In genomic region chr2:165271326-165271725, GRCm38 (mm10) we compare ENCODE assay signal across 16 mouse cellular contexts. TPM values are rescaled to one million over a fixed set of nuclear protein-coding genes. Genes with fewer than 3 reads are reported as not detected.
DNase-seq lines count a peak whose midpoint lies in the region; ATAC-seq and TF ChIP-seq lines count a peak whose summit lies in the region.
"Had no signal": no experiment of that assay in that cellular context is flagged by ENCODE, and none has a peak within 500 bp of the region (broad histone marks: within the 10 kb centered on the region; RNA-seq: fewer than 3 reads in every experiment).

No protein-coding gene starts in this region.

- H3K4me2 ChIP-seq in embryonic facial prominence, embryonic 12.5 days (replicated peaks): no peak overlapping the region
- peak overlapping the region; percentile 38; the same call in 1 of the 2 replicates for H3K4me2 ChIP-seq in heart, embryonic 14.5 days (ENCODE audit: low read length)
- H3K4me2 ChIP-seq in midbrain, embryonic 14.5 days (ENCODE audit: low read length): no peak overlapping the region
- H3K4me2 ChIP-seq: limb, embryonic 15.5 days had no signal

- H3K36me3 ChIP-seq in embryonic facial prominence, embryonic 12.5 days: no peaks in the 10 kb centered on the region
- no peaks in the 10 kb centered on the region for H3K36me3 ChIP-seq in embryonic facial prominence, embryonic 10.5 days (replicated peaks)
- peaks cover under 1% of the 10 kb centered on the region; the same call in 1 of the 2 replicates for H3K36me3 ChIP-seq in heart, embryonic 14.5 days (ENCODE audit: control insufficient read depth, insufficient read depth, low read length)
- H3K36me3 ChIP-seq in midbrain, embryonic 14.5 days (ENCODE audit: control insufficient read depth, insufficient read depth, low read length): no peaks in the 10 kb centered on the region

- peak overlapping the region; percentile 21; the same call in 1 of the 2 replicates for H3K9ac ChIP-seq in embryonic facial prominence, embryonic 12.5 days
- no peak overlapping the region for H3K9ac ChIP-seq in heart, embryonic 14.5 days (ENCODE audit: low read length)
- peak overlapping the region; percentile 17; the same call in 1 of the 2 replicates for H3K9ac ChIP-seq in midbrain, embryonic 14.5 days (replicated peaks; ENCODE audit: low read length)
- H3K9ac ChIP-seq: limb, embryonic 15.5 days had no signal

- no peak for DNase-seq in embryonic facial prominence, embryonic 10.5 days (ENCODE audit: low spot score)
- no peak for DNase-seq in heart, postnatal 36 days
- peak; percentile 70 for DNase-seq in brain, embryonic 14.5 days (ENCODE audit: low read depth)
- DNase-seq in midbrain, embryonic 14.5 days: peak; percentile 67
- no peak for DNase-seq in liver
- DNase-seq in thymus, postnatal 10 days (ENCODE audit: low spot score in 2 of 2): no peak
- DNase-seq: cerebellum, adult 9-10 months; gastrocnemius, postnatal 36 days; kidney, adult 8-10 months; kidney, postnatal 4 days; lung, adult 18-20 months; lung, postnatal 36 days had no signal

- ATAC-seq in embryonic facial prominence, embryonic 12.5 days (ENCODE audit: insufficient number of reproducible peaks, insufficient read depth, low FRiP score, low TSS enrichment): no peak
- no peak for ATAC-seq in heart, embryonic 14.5 days (ENCODE audit: insufficient number of reproducible peaks, insufficient read depth, low FRiP score, low read depth)
- no peak for ATAC-seq in midbrain, embryonic 14.5 days (ENCODE audit: low FRiP score, low TSS enrichment)

- peaks cover 16% of the 10 kb centered on the region for H3K4me1 ChIP-seq in embryonic facial prominence, embryonic 12.5 days
- peaks cover 54% of the 10 kb centered on the region for H3K4me1 ChIP-seq in embryonic facial prominence, embryonic 10.5 days
- peaks cover 14 to 15% of the 10 kb centered on the region in 2 experiments for H3K4me1 ChIP-seq in heart, embryonic 14.5 days (ENCODE audit: control insufficient read depth in 2 of 2, insufficient read depth in 2 of 2, low read length in 2 of 2)
- peaks cover 57% of the 10 kb centered on the region for H3K4me1 ChIP-seq in midbrain, embryonic 14.5 days (ENCODE audit: control insufficient read depth, insufficient read depth, low read length)

- H3K27ac ChIP-seq in embryonic facial prominence, embryonic 12.5 days: no peak overlapping the region
- no peak overlapping the region for H3K27ac ChIP-seq in embryonic facial prominence, embryonic 10.5 days (replicated peaks)
- H3K27ac ChIP-seq in heart, embryonic 14.5 days (replicated peaks in 1 of 2; ENCODE audit: control insufficient read depth in 1 of 2, insufficient read depth in 1 of 2, low read depth in 2 of 2, low read length in 2 of 2): no peak overlapping the region
- peak overlapping the region; percentile 38 for H3K27ac ChIP-seq in midbrain, embryonic 14.5 days (replicated peaks; ENCODE audit: low read depth, low read length)
- H3K27ac ChIP-seq: limb, embryonic 15.5 days had no signal

- TF ChIP-seq POLR2A in brain, embryonic 14.5 days (IDR thresholded peaks at IDR 0.05; ENCODE audit: borderline replicate concordance, extremely low read depth, insufficient read depth, insufficient read length, poor library complexity, severe bottlenecking): no peak

- peaks cover 9% of the 10 kb centered on the region for H3K27me3 ChIP-seq in embryonic facial prominence, embryonic 12.5 days
- peaks cover 40% of the 10 kb centered on the region for H3K27me3 ChIP-seq in embryonic facial prominence, embryonic 10.5 days (replicated peaks; ENCODE audit: low read depth, poor library complexity, severe bottlenecking)
- peaks cover 14% of the 10 kb centered on the region; the same call in 1 of the 2 replicates for H3K27me3 ChIP-seq in heart, embryonic 14.5 days (ENCODE audit: control insufficient read depth, insufficient read depth, low read length)
- H3K27me3 ChIP-seq in midbrain, embryonic 14.5 days (ENCODE audit: control insufficient read depth, insufficient read depth, low read length): no peaks in the 10 kb centered on the region

- H3K9me3 ChIP-seq in embryonic facial prominence, embryonic 12.5 days: no peaks in the 10 kb centered on the region
- no peaks in the 10 kb centered on the region for H3K9me3 ChIP-seq in embryonic facial prominence, embryonic 10.5 days
- no peaks in the 10 kb centered on the region for H3K9me3 ChIP-seq in heart, embryonic 14.5 days (ENCODE audit: control insufficient read depth, low read length)
- no peaks in the 10 kb centered on the region for H3K9me3 ChIP-seq in midbrain, embryonic 14.5 days (ENCODE audit: control insufficient read depth, low read length)
- H3K9me3 ChIP-seq: limb, embryonic 15.5 days had no signal

- no peak overlapping the region for H3K4me3 ChIP-seq in embryonic facial prominence, embryonic 12.5 days
- no peak overlapping the region for H3K4me3 ChIP-seq in embryonic facial prominence, embryonic 10.5 days
- no peak overlapping the region for H3K4me3 ChIP-seq in heart, embryonic 14.5 days (ENCODE audit: control insufficient read depth in 1 of 2, insufficient read depth in 1 of 2, low read depth in 1 of 2, low read length in 2 of 2)
- no peak overlapping the region for H3K4me3 ChIP-seq in midbrain, embryonic 14.5 days (replicated peaks; ENCODE audit: low read depth, low read length)
- H3K4me3 ChIP-seq: limb, embryonic 15.5 days had no signal

- TF ChIP-seq CTCF in brain, embryonic 14.5 days (IDR thresholded peaks at IDR 0.05; ENCODE audit: borderline replicate concordance, extremely low read depth, insufficient read depth, insufficient read length): no peak

- 18% methylated on average over 8 of the region's 8 CpGs for WGBS in embryonic facial prominence, embryonic 12.5 days
- 21% methylated on average over 8 of the region's 8 CpGs for WGBS in embryonic facial prominence, embryonic 10.5 days
- WGBS in heart, embryonic 14.5 days: 9% methylated on average over 8 of the region's 8 CpGs
- 4% methylated on average over 8 of the region's 8 CpGs for WGBS in midbrain, embryonic 14.5 days

- intact Hi-C loops in heart, postnatal 36 days (cut with DNase I): no loop called here

RNA-seq across cellular contexts. Expression of gene Slc35c2, which starts 16.3 kb away (rescaled TPM):
- 52.8 and 57.0 TPM in 2 replicates for polyA plus RNA-seq in embryonic facial prominence, embryonic 12.5 days (2016; fragmentation: Nextera tagmentation; extraction: Ambion mirVana)
- 59.2 and 64.6 TPM in 2 replicates for polyA plus RNA-seq in embryonic facial prominence, embryonic 10.5 days (2016; fragmentation: Nextera tagmentation; extraction: Ambion mirVana)
- polyA plus RNA-seq in heart, embryonic 14.5 days (2014; fragmentation: Nextera tagmentation; extraction: Ambion mirVana): 34.0 and 38.0 TPM in 2 replicates
- 10 to 100 TPM; 17.2 to 18.3 TPM for total RNA-seq in heart, postnatal 36 days (2021)
- polyA plus RNA-seq in brain, embryonic 14.5 days (2012; rRNA removed): 62.3 and 78.7 TPM in 2 replicates
- 60.8 and 65.2 TPM in 2 replicates for polyA plus RNA-seq in midbrain, embryonic 14.5 days (2014; fragmentation: Nextera tagmentation; extraction: Ambion mirVana)

RNA-seq across cellular contexts. Expression of gene Cdh22, which starts 36.7 kb away (rescaled TPM):
- polyA plus RNA-seq in embryonic facial prominence, embryonic 12.5 days (2016; fragmentation: Nextera tagmentation; extraction: Ambion mirVana): 1.4 and 1.9 TPM in 2 replicates
- 0.91 and 1.1 TPM in 2 replicates for polyA plus RNA-seq in embryonic facial prominence, embryonic 10.5 days (2016; fragmentation: Nextera tagmentation; extraction: Ambion mirVana)
- polyA plus RNA-seq in heart, embryonic 14.5 days (2014; fragmentation: Nextera tagmentation; extraction: Ambion mirVana): 0.11 TPM in 1 of 2 replicates, not detected in the other
- total RNA-seq in heart, postnatal 36 days (2021): under 1 TPM; 0.43 to 0.50 TPM
- 14.7 and 25.7 TPM in 2 replicates for polyA plus RNA-seq in brain, embryonic 14.5 days (2012; rRNA removed)
- 15.8 and 18.4 TPM in 2 replicates for polyA plus RNA-seq in midbrain, embryonic 14.5 days (2014; fragmentation: Nextera tagmentation; extraction: Ambion mirVana)
- total RNA-seq: MEL had no signal

RNA-seq across cellular contexts. Expression of gene Elmo2, which starts 55.0 kb away (rescaled TPM):
- 91.7 TPM in 2 replicates for polyA plus RNA-seq in embryonic facial prominence, embryonic 12.5 days (2016; fragmentation: Nextera tagmentation; extraction: Ambion mirVana)
- 91.0 and 93.5 TPM in 2 replicates for polyA plus RNA-seq in embryonic facial prominence, embryonic 10.5 days (2016; fragmentation: Nextera tagmentation; extraction: Ambion mirVana)
- 40.1 and 44.9 TPM in 2 replicates for polyA plus RNA-seq in heart, embryonic 14.5 days (2014; fragmentation: Nextera tagmentation; extraction: Ambion mirVana)
- 10 to 100 TPM; 16.7 to 19.1 TPM for total RNA-seq in heart, postnatal 36 days (2021)
- 114 and 125 TPM in 2 replicates for polyA plus RNA-seq in brain, embryonic 14.5 days (2012; rRNA removed)
- polyA plus RNA-seq in midbrain, embryonic 14.5 days (2014; fragmentation: Nextera tagmentation; extraction: Ambion mirVana): 92.3 and 109 TPM in 2 replicates

Comparison
In these comparisons a context has a peak if more than half of its experiments do, and no peak if none do; other contexts are left out.
1. DNase-seq: peak in brain, embryonic 14.5 days (single experiment) and midbrain, embryonic 14.5 days (single experiment); none in embryonic facial prominence, embryonic 10.5 days (single experiment), heart, postnatal 36 days (0 of 2), liver (single experiment) and thymus, postnatal 10 days (0 of 2).